Mouse (Mus musculus) midbrain, embryonic 16.5 days (tissue): ENCODE measurements at regions not wholly inside any gene's neighbourhood (a gene's known extent, or its start where the extent isn't known, plus 50 kb on each side); places are given as distances from the start of the nearest gene placed in this dataset.
A peak's percentile ranks its signal among the peaks of the same experiment; 100 is the strongest.
"Not testable (repeated sequence)": the region's sequence is repeated elsewhere in the genome, so short reads cannot be mapped to it uniquely, and the experiment has no call there.

Experiments
- ATAC-seq: fragments of 200-750 bp; cut with Nextera tagmentation; 2 replicates; pipeline ENCODE4 v1.8.0; 2017; ENCODE audit warnings: moderate TSS enrichment
- H3K27ac ChIP-seq: fragments of 300-500 bp; sonication (generic); 2 replicates; pipeline ENCODE4 v1.5.1; 2014; ENCODE audit warnings: mild to moderate bottlenecking, low read length, mixed read lengths
- H3K27me3 ChIP-seq: fragments of 300-500 bp; sonication (generic); 2 replicates; pipeline ENCODE4 v1.6.1; 2014; ENCODE audit warnings: low read depth, low read length, mixed read lengths; ENCODE audit not compliant: control insufficient read depth, insufficient read depth
- H3K36me3 ChIP-seq: fragments of 300-500 bp; sonication (generic); 2 replicates; pipeline ENCODE4 v1.6.1; 2014; ENCODE audit warnings: mild to moderate bottlenecking, low read length, moderate library complexity, mixed read lengths; ENCODE audit not compliant: control insufficient read depth, insufficient read depth
- H3K4me1 ChIP-seq: fragments of 300-500 bp; sonication (generic); 2 replicates; pipeline ENCODE4 v1.6.1; 2014; ENCODE audit warnings: mild to moderate bottlenecking, low read length, mixed read lengths; ENCODE audit not compliant: control insufficient read depth, insufficient read depth
- H3K4me2 ChIP-seq: fragments of 300-500 bp; sonication (generic); 2 replicates; pipeline ENCODE4 v1.6.1; 2014; ENCODE audit warnings: mild to moderate bottlenecking, low read length, mixed read lengths
- H3K4me3 ChIP-seq: fragments of 300-500 bp; sonication (generic); 2 replicates; pipeline ENCODE4 v1.5.1; 2014; ENCODE audit warnings: low read depth, mild to moderate bottlenecking, low read length, moderate library complexity, mixed read lengths
- H3K9ac ChIP-seq: fragments of 300-500 bp; sonication (generic); 2 replicates; pipeline ENCODE4 v1.6.1; 2014; ENCODE audit warnings: low read depth, low read length, mixed read lengths
- H3K9me3 ChIP-seq: fragments of 300-500 bp; sonication (generic); replicated peaks from 2 replicates; pipeline ENCODE4 v1.6.1; 2014; ENCODE audit warnings: mild to moderate bottlenecking, low read length, mixed read lengths; ENCODE audit not compliant: control insufficient read depth, poor library complexity, severe bottlenecking
- WGBS: fragments of 180-500 bp; shearing (Covaris S2); extraction: QIAGEN DNeasy Blood & Tissue Kit; methylation state at CpG from one replicate; pipeline ENCODE4 v1.1.7; 2014; 5-methylcytosine and 5-hydroxymethylcytosine counted together

- Histone ChIP-seq H3K4me2 (no peak overlapping the region), H3K4me3 (no peak overlapping the region), H3K9me3 (no peaks in the 10 kb centered on the region), H3K36me3 (no peaks in the 10 kb centered on the region), H3K27me3 (no peaks in the 10 kb centered on the region), H3K27ac (no peak overlapping the region), H3K4me1 (no peaks in the 10 kb centered on the region), H3K9ac (no peak overlapping the region)
- 91% methylated on average over 3 of the region's 3 CpGs for WGBS
- no peak for ATAC-seq
These were observed 169.1 kb upstream of the Cdkn3 start for GRCm38 (mm10) chr14:46591211-46591610.

GRCm38 (mm10) chr14:46586093-46586492 lies 174.2 kb upstream of the Cdkn3 start:
- no peaks in the 10 kb centered on the region for H3K27me3 ChIP-seq
- no peaks in the 10 kb centered on the region for H3K9me3 ChIP-seq
- no peak overlapping the region for H3K4me3 ChIP-seq
- WGBS, result 88% methylated on average over 11 of the region's 11 CpGs
- no peaks in the 10 kb centered on the region for H3K4me1 ChIP-seq
- no peak overlapping the region for H3K9ac ChIP-seq
- H3K4me2 ChIP-seq, result no peak overlapping the region
- H3K27ac ChIP-seq, result no peak overlapping the region
- no peak for ATAC-seq
- H3K36me3 ChIP-seq, result no peaks in the 10 kb centered on the region

- Histone ChIP-seq H3K4me3 (no peak overlapping the region), H3K9ac (no peak overlapping the region), H3K9me3 (no peaks in the 10 kb centered on the region), H3K36me3 (no peaks in the 10 kb centered on the region), H3K27me3 (no peaks in the 10 kb centered on the region), H3K4me1 (no peaks in the 10 kb centered on the region), H3K4me2 (no peak overlapping the region), H3K27ac (no peak overlapping the region)
- peak; percentile 48; the same call in 1 of the 2 replicates for ATAC-seq
- WGBS, result 51% methylated on average over 13 of the region's 13 CpGs
These were observed 182.0 kb upstream of the Cdkn3 start for GRCm38 (mm10) chr14:46578051-46579000.

GRCm38 (mm10) chr14:46575889-46576288 lies 184.5 kb upstream of the Cdkn3 start:
- Histone ChIP-seq H3K9me3 (no peaks in the 10 kb centered on the region), H3K4me3 (no peak overlapping the region), H3K4me2 (no peak overlapping the region), H3K9ac (no peak overlapping the region), H3K4me1 (peaks cover 3% of the 10 kb centered on the region), H3K27me3 (no peaks in the 10 kb centered on the region), H3K36me3 (no peaks in the 10 kb centered on the region), H3K27ac (no peak overlapping the region)
- no peak for ATAC-seq
- WGBS, result 63% methylated on average over 4 of the region's 4 CpGs

GRCm38 (mm10) chr14:46575414-46575813 lies 184.9 kb upstream of the Cdkn3 start:
- Histone ChIP-seq H3K4me2 (no peak overlapping the region), H3K9ac (no peak overlapping the region), H3K4me1 (peaks cover 3% of the 10 kb centered on the region), H3K9me3 (no peaks in the 10 kb centered on the region), H3K27ac (no peak overlapping the region), H3K27me3 (no peaks in the 10 kb centered on the region), H3K4me3 (no peak overlapping the region), H3K36me3 (no peaks in the 10 kb centered on the region)
- WGBS, result 89% methylated on average over 3 of the region's 3 CpGs
- ATAC-seq, result no peak

GRCm38 (mm10) chr14:46573401-46573800 lies 182.9 kb upstream of the Bmp4 start:
- 59% methylated on average over 6 of the region's 6 CpGs for WGBS
- peak; percentile 30; the same call in 1 of the 2 replicates for ATAC-seq
- peaks cover 3% of the 10 kb centered on the region for H3K4me1 ChIP-seq
- H3K27ac ChIP-seq, result no peak overlapping the region
- no peak overlapping the region for H3K4me2 ChIP-seq
- H3K36me3 ChIP-seq, result no peaks in the 10 kb centered on the region
- H3K27me3 ChIP-seq, result no peaks in the 10 kb centered on the region
- H3K9ac ChIP-seq, result no peak overlapping the region
- H3K4me3 ChIP-seq, result no peak overlapping the region
- no peaks in the 10 kb centered on the region for H3K9me3 ChIP-seq

- not testable (repeated sequence) for H3K4me3 ChIP-seq, H3K4me2 ChIP-seq, ATAC-seq, H3K27ac ChIP-seq, H3K36me3 ChIP-seq, H3K27me3 ChIP-seq, H3K9ac ChIP-seq, H3K9me3 ChIP-seq, H3K4me1 ChIP-seq
- WGBS, result 75% methylated on average over 2 of the region's 2 CpGs
These were observed 182.5 kb upstream of the Bmp4 start for GRCm38 (mm10) chr14:46572972-46573371.

GRCm38 (mm10) chr14:46571841-46572240 lies 181.4 kb upstream of the Bmp4 start:
- Histone ChIP-seq H3K9ac (no peak overlapping the region), H3K4me2 (no peak overlapping the region), H3K36me3 (no peaks in the 10 kb centered on the region), H3K4me3 (no peak overlapping the region), H3K9me3 (no peaks in the 10 kb centered on the region), H3K27me3 (no peaks in the 10 kb centered on the region), H3K4me1 (peaks cover 3% of the 10 kb centered on the region), H3K27ac (no peak overlapping the region)
- ATAC-seq, result peak; percentile 89; the same call in 1 of the 2 replicates
- 28% methylated on average over 1 of the region's 1 CpGs for WGBS

- H3K9ac ChIP-seq, result no peak overlapping the region
- ATAC-seq, result no peak
- H3K4me2 ChIP-seq, result no peak overlapping the region
- no peaks in the 10 kb centered on the region for H3K27me3 ChIP-seq
- WGBS, result 81% methylated on average over 8 of the region's 8 CpGs
- no peak overlapping the region for H3K4me3 ChIP-seq
- H3K36me3 ChIP-seq, result no peaks in the 10 kb centered on the region
- H3K9me3 ChIP-seq, result no peaks in the 10 kb centered on the region
- peaks cover 3% of the 10 kb centered on the region for H3K4me1 ChIP-seq
- H3K27ac ChIP-seq, result no peak overlapping the region
These were observed 178.8 kb upstream of the Bmp4 start for GRCm38 (mm10) chr14:46569273-46569672.
